Mouse (Mus musculus): Measurements from ENCODE around the gene Slc38a4. TPM values are rescaled to one million over a fixed set of nuclear protein-coding genes. Genes with fewer than 3 reads are reported as not detected.

The Slc38a4 gene
- polyA plus RNA-seq, 1 experiment from 2014 or later: 23.9 TPM

GRCm38 (mm10) chr15:97049281-97049841, 6.4 kb downstream of the Slc38a4 start:
- TF ChIP-seq CTCF (IDR thresholded peaks at IDR 0.05) (no peak), EP300 (IDR thresholded peaks at IDR 0.05) (no peak)
- 63% methylated on average over 11 of the region's 11 CpGs for WGBS
- Histone ChIP-seq H3K36me3 (ENCODE audit: insufficient read depth, low read length) (no peaks in the 10 kb centered on the region), H3K27ac (ENCODE audit: low read length) (no peak overlapping the region), H3K9me3 (ENCODE audit: low read length) (no peaks in the 10 kb centered on the region), H3K4me3 (ENCODE audit: low read depth, low read length) (no peak overlapping the region), H3K27me3 (replicated peaks; ENCODE audit: insufficient read depth, low read length) (no peaks in the 10 kb centered on the region), H3K4me2 (replicated peaks; ENCODE audit: low read depth, low read length) (no peak overlapping the region), H3K9ac (replicated peaks; ENCODE audit: low read depth) (no peak overlapping the region), H3K4me1 (ENCODE audit: insufficient read depth, low read depth, low read length) (no peaks in the 10 kb centered on the region; the same call in 1 of the 2 replicates)
- DNase-seq (ENCODE audit: low spot score) (no peak), ATAC-seq (no peak)

- H3K36me3 ChIP-seq (ENCODE audit: insufficient read depth, low read length): no peaks in the 10 kb centered on the region
- TF ChIP-seq EP300 (IDR thresholded peaks at IDR 0.05) (no peak), CTCF (IDR thresholded peaks at IDR 0.05) (no peak)
- H3K4me1 ChIP-seq (ENCODE audit: insufficient read depth, low read depth, low read length): no peaks in the 10 kb centered on the region; the same call in 1 of the 2 replicates
- H3K4me2 ChIP-seq (replicated peaks; ENCODE audit: low read depth, low read length): no peak overlapping the region
- ATAC-seq (no peak), DNase-seq (ENCODE audit: low spot score) (no peak)
- H3K4me3 ChIP-seq (ENCODE audit: low read depth, low read length): no peak overlapping the region
- 81% methylated on average over 5 of the region's 5 CpGs for WGBS
- H3K27me3 ChIP-seq (replicated peaks; ENCODE audit: insufficient read depth, low read length): no peaks in the 10 kb centered on the region
- H3K9ac ChIP-seq (replicated peaks; ENCODE audit: low read depth): no peak overlapping the region
- no peaks in the 10 kb centered on the region for H3K9me3 ChIP-seq (ENCODE audit: low read length)
- H3K27ac ChIP-seq (ENCODE audit: low read length): no peak overlapping the region
Observed at GRCm38 (mm10) chr15:97048267-97048666, 7.5 kb downstream of the Slc38a4 start.

GRCm38 (mm10) chr15:97043921-97044320, 11.8 kb downstream of the Slc38a4 start:
- Histone ChIP-seq H3K9ac (replicated peaks; ENCODE audit: low read depth) (no peak overlapping the region), H3K4me2 (replicated peaks; ENCODE audit: low read depth, low read length) (no peak overlapping the region), H3K4me3 (ENCODE audit: low read depth, low read length) (no peak overlapping the region), H3K9me3 (ENCODE audit: low read length) (no peaks in the 10 kb centered on the region), H3K4me1 (ENCODE audit: insufficient read depth, low read depth, low read length) (no peaks in the 10 kb centered on the region; the same call in 1 of the 2 replicates), H3K27me3 (replicated peaks; ENCODE audit: insufficient read depth, low read length) (no peaks in the 10 kb centered on the region), H3K36me3 (ENCODE audit: insufficient read depth, low read length) (no peaks in the 10 kb centered on the region), H3K27ac (ENCODE audit: low read length) (no peak overlapping the region)
- TF ChIP-seq CTCF (IDR thresholded peaks at IDR 0.05): no peak
- TF ChIP-seq EP300 (IDR thresholded peaks at IDR 0.05): no peak
- 81% methylated on average over 13 of the region's 13 CpGs for WGBS
- ATAC-seq (no peak), DNase-seq (ENCODE audit: low spot score) (peak; percentile 28)

GRCm38 (mm10) chr15:97042001-97042491, 13.7 kb downstream of the Slc38a4 start:
- Histone ChIP-seq H3K9ac (replicated peaks; ENCODE audit: low read depth) (no peak overlapping the region), H3K4me3 (ENCODE audit: low read depth, low read length) (no peak overlapping the region), H3K27ac (ENCODE audit: low read length) (no peak overlapping the region), H3K36me3 (ENCODE audit: insufficient read depth, low read length) (no peaks in the 10 kb centered on the region), H3K27me3 (replicated peaks; ENCODE audit: insufficient read depth, low read length) (no peaks in the 10 kb centered on the region), H3K4me2 (replicated peaks; ENCODE audit: low read depth, low read length) (no peak overlapping the region), H3K9me3 (ENCODE audit: low read length) (no peaks in the 10 kb centered on the region), H3K4me1 (ENCODE audit: insufficient read depth, low read depth, low read length) (no peaks in the 10 kb centered on the region; the same call in 1 of the 2 replicates)
- peak; percentile 63 for DNase-seq (ENCODE audit: low spot score)
- ATAC-seq: peak; percentile 59
- 15% methylated on average over 7 of the region's 7 CpGs for WGBS
- TF ChIP-seq CTCF (IDR thresholded peaks at IDR 0.05): no peak
- TF ChIP-seq EP300 (IDR thresholded peaks at IDR 0.05): 0 out of 2 replicates have a peak, but pooled peaks have one; percentile 12

- TF ChIP-seq CTCF (IDR thresholded peaks at IDR 0.05) (no peak), EP300 (IDR thresholded peaks at IDR 0.05) (no peak)
Observed at GRCm38 (mm10) chr15:97041182-97041581, 14.6 kb downstream of the Slc38a4 start.

GRCm38 (mm10) chr15:97037710-97038109, 18.0 kb downstream of the Slc38a4 start:
- Histone ChIP-seq H3K4me3 (ENCODE audit: low read depth, low read length) (no peak overlapping the region), H3K4me1 (ENCODE audit: insufficient read depth, low read depth, low read length) (no peaks in the 10 kb centered on the region; the same call in 1 of the 2 replicates), H3K4me2 (replicated peaks; ENCODE audit: low read depth, low read length) (no peak overlapping the region), H3K27me3 (replicated peaks; ENCODE audit: insufficient read depth, low read length) (no peaks in the 10 kb centered on the region), H3K9ac (replicated peaks; ENCODE audit: low read depth) (no peak overlapping the region), H3K9me3 (ENCODE audit: low read length) (no peaks in the 10 kb centered on the region), H3K27ac (ENCODE audit: low read length) (no peak overlapping the region), H3K36me3 (ENCODE audit: insufficient read depth, low read length) (no peaks in the 10 kb centered on the region)
- WGBS: 89% methylated on average over 8 of the region's 8 CpGs
- ATAC-seq: no peak
- TF ChIP-seq EP300 (IDR thresholded peaks at IDR 0.05) (no peak), CTCF (IDR thresholded peaks at IDR 0.05) (no peak)
- no peak for DNase-seq (ENCODE audit: low spot score)

More at GRCm38 (mm10) chr15:97041182-97041581, 14.6 kb downstream of the Slc38a4 start:
- Histone ChIP-seq H3K27me3 (replicated peaks; ENCODE audit: insufficient read depth, low read length) (no peaks in the 10 kb centered on the region), H3K27ac (ENCODE audit: low read length) (no peak overlapping the region), H3K4me2 (replicated peaks; ENCODE audit: low read depth, low read length) (no peak overlapping the region), H3K36me3 (ENCODE audit: insufficient read depth, low read length) (no peaks in the 10 kb centered on the region), H3K9me3 (ENCODE audit: low read length) (no peaks in the 10 kb centered on the region), H3K4me3 (ENCODE audit: low read depth, low read length) (no peak overlapping the region), H3K4me1 (ENCODE audit: insufficient read depth, low read depth, low read length) (no peaks in the 10 kb centered on the region; the same call in 1 of the 2 replicates), H3K9ac (replicated peaks; ENCODE audit: low read depth) (no peak overlapping the region)
- no peak for DNase-seq (ENCODE audit: low spot score)
- 78% methylated on average over 9 of the region's 9 CpGs for WGBS
- ATAC-seq: no peak
